In genomic region chr5:127911603-127912002, GRCm38 (mm10) we compare ENCODE assay signal across 14 mouse cellular contexts.
"Had no signal": no experiment of that assay in that cellular context is flagged by ENCODE, and none has a peak within 500 bp of the region (broad histone marks: within the 10 kb centered on the region; RNA-seq: fewer than 3 reads in every experiment).

No protein-coding gene starts in this region.

- DNase-seq: lung, adult 2 months; lung, postnatal 36 days; midbrain, embryonic 14.5 days; right cerebral cortex, adult 18-20 months; right cerebral cortex, postnatal 25 days; thymus, postnatal 4 days had no signal

- H3K9ac ChIP-seq: liver, embryonic 15.5 days; neural tube, embryonic 15.5 days had no signal

- H3K27me3 ChIP-seq: liver, embryonic 15.5 days; neural tube, embryonic 15.5 days had no signal

- H3K4me3 ChIP-seq: limb, embryonic 10.5 days; liver, embryonic 15.5 days; myocyte; neural tube, embryonic 15.5 days had no signal

- H3K36me3 ChIP-seq: limb, embryonic 10.5 days; liver, embryonic 15.5 days; neural tube, embryonic 15.5 days had no signal

- H3K9me3 ChIP-seq: limb, embryonic 10.5 days; liver, embryonic 15.5 days; neural tube, embryonic 15.5 days had no signal

- H3K27ac ChIP-seq: limb, embryonic 10.5 days; liver, embryonic 15.5 days; neural tube, embryonic 15.5 days; stomach, postnatal 0 days had no signal

- ATAC-seq: intestine, embryonic 16.5 days; lung, postnatal 0 days had no signal

- H3K4me2 ChIP-seq: liver, embryonic 11.5 days; liver, embryonic 15.5 days; neural tube, embryonic 15.5 days had no signal

- H3K4me1 ChIP-seq: liver, embryonic 15.5 days; neural tube, embryonic 15.5 days had no signal
